Mouse (Mus musculus): ENCODE measurements around the gene Prr18. TPM values are rescaled to one million over a fixed set of nuclear protein-coding genes. Genes with fewer than 3 reads are reported as not detected.

Prr18 gene
- polyA plus RNA-seq, 1 experiment, result 0.16 TPM

- Histone ChIP-seq H3K27me3 (ENCODE audit: control insufficient read depth, insufficient read depth, insufficient read length) (peaks cover 7% of the 10 kb centered on the region), H3K4me3 (ENCODE audit: insufficient read depth, poor library complexity, severe bottlenecking) (no peak overlapping the region), H3ac (ENCODE audit: control insufficient read depth, insufficient read length, low read depth) (no peak overlapping the region), H3K79me2 (ENCODE audit: control insufficient read depth, insufficient read depth) (no peaks in the 10 kb centered on the region), H3K79me3 (ENCODE audit: low read depth) (no peaks in the 10 kb centered on the region), H3K36me3 (ENCODE audit: control insufficient read depth, insufficient read depth) (no peaks in the 10 kb centered on the region)
- TF ChIP-seq MAX (IDR thresholded peaks at IDR 0.05), result no peak
These were observed 31.9 kb downstream of the Prr18 start for GRCm38 (mm10) chr17:8369171-8369570.

DNA sequence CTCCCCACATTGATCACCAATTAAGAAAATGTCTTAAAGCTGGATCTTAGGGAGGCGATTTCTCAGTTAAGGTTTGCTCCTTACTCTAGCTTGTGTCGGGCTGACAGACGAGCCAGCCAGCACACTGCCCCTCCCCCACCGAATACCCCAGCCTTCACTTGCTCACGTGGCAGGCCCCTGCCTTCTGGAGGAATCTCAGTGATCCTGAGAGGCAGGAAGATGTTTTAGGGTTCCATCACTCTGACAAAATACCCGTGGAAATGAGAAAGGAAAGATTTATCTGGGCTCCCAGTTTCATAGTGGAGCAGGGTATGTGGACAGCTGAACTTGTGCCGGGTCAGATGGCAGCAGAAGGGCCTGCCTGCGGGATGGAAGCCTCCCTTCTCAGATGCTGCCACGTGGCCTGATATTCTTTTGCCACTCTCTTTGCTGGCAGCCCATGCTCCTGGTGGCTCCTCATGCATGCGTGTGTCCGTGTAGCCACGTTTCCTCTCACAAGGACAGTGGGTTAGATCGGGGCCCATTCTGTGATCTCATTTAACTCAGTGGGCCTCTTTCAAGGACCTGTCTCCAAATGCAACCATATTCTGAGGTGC lies 33.5 kb downstream of the Prr18 start:
- Histone ChIP-seq H3K27me3 (ENCODE audit: control insufficient read depth, insufficient read depth, insufficient read length) (peaks cover 5% of the 10 kb centered on the region), H3K4me3 (ENCODE audit: insufficient read depth, poor library complexity, severe bottlenecking) (no peak overlapping the region), H3ac (ENCODE audit: control insufficient read depth, insufficient read length, low read depth) (peak overlapping the region; percentile 5), H3K36me3 (ENCODE audit: control insufficient read depth, insufficient read depth) (no peaks in the 10 kb centered on the region), H3K79me3 (ENCODE audit: low read depth) (no peaks in the 10 kb centered on the region), H3K79me2 (ENCODE audit: control insufficient read depth, insufficient read depth) (no peaks in the 10 kb centered on the region)
- TF ChIP-seq MAX (IDR thresholded peaks at IDR 0.05) (no peak), CEBPB (IDR thresholded peaks at IDR 0.05; ENCODE audit: low read depth) (no peak), CTCF (IDR thresholded peaks at IDR 0.05; ENCODE audit: control insufficient read depth, insufficient read depth, insufficient read length) (no peak), MYOD1 (IDR thresholded peaks at IDR 0.05; ENCODE audit: control insufficient read depth, insufficient read length, low read depth) (no peak), MYOG (IDR thresholded peaks at IDR 0.05; ENCODE audit: control insufficient read depth, extremely low read depth, insufficient read length) (no peak), USF1 (IDR thresholded peaks at IDR 0.05; ENCODE audit: low read depth) (no peak), FOSL1 (IDR thresholded peaks at IDR 0.05; ENCODE audit: insufficient read depth, low read length, poor library complexity, severe bottlenecking) (no peak)

GRCm38 (mm10) chr17:8371834-8372233 lies 34.6 kb downstream of the Prr18 start:
- Histone ChIP-seq H3ac (ENCODE audit: control insufficient read depth, insufficient read length, low read depth) (peak overlapping the region; percentile 39), H3K4me3 (ENCODE audit: insufficient read depth, poor library complexity, severe bottlenecking) (no peak overlapping the region), H3K36me3 (ENCODE audit: control insufficient read depth, insufficient read depth) (no peaks in the 10 kb centered on the region), H3K79me3 (ENCODE audit: low read depth) (no peaks in the 10 kb centered on the region), H3K27me3 (ENCODE audit: control insufficient read depth, insufficient read depth, insufficient read length) (no peaks in the 10 kb centered on the region), H3K79me2 (ENCODE audit: control insufficient read depth, insufficient read depth) (no peaks in the 10 kb centered on the region)
- TF ChIP-seq CTCF (IDR thresholded peaks at IDR 0.05; ENCODE audit: control insufficient read depth, insufficient read depth, insufficient read length) (no peak), USF1 (IDR thresholded peaks at IDR 0.05; ENCODE audit: low read depth) (no peak), MAX (IDR thresholded peaks at IDR 0.05) (no peak), MYOG (IDR thresholded peaks at IDR 0.05; ENCODE audit: control insufficient read depth, extremely low read depth, insufficient read length) (no peak), CEBPB (IDR thresholded peaks at IDR 0.05; ENCODE audit: low read depth) (no peak), FOSL1 (IDR thresholded peaks at IDR 0.05; ENCODE audit: insufficient read depth, low read length, poor library complexity, severe bottlenecking) (no peak), MYOD1 (IDR thresholded peaks at IDR 0.05; ENCODE audit: control insufficient read depth, insufficient read length, low read depth) (no peak)

- H3K36me3 ChIP-seq (ENCODE audit: control insufficient read depth, insufficient read depth), result no peaks in the 10 kb centered on the region
- H3K79me3 ChIP-seq (ENCODE audit: low read depth), result no peaks in the 10 kb centered on the region
- TF ChIP-seq CTCF (IDR thresholded peaks at IDR 0.05; ENCODE audit: control insufficient read depth, insufficient read depth, insufficient read length), result peak; percentile 21
- TF ChIP-seq FOSL1 (IDR thresholded peaks at IDR 0.05; ENCODE audit: insufficient read depth, low read length, poor library complexity, severe bottlenecking), result no peak
- peak; percentile 43 for TF ChIP-seq USF1 (IDR thresholded peaks at IDR 0.05; ENCODE audit: low read depth)
- no peak for TF ChIP-seq CEBPB (IDR thresholded peaks at IDR 0.05; ENCODE audit: low read depth)
- no peak for TF ChIP-seq MYOG (IDR thresholded peaks at IDR 0.05; ENCODE audit: control insufficient read depth, extremely low read depth, insufficient read length)
- no peak for TF ChIP-seq MYOD1 (IDR thresholded peaks at IDR 0.05; ENCODE audit: control insufficient read depth, insufficient read length, low read depth)
- TF ChIP-seq MAX (IDR thresholded peaks at IDR 0.05), result peak; percentile 93
- H3ac ChIP-seq (ENCODE audit: control insufficient read depth, insufficient read length, low read depth), result peak overlapping the region; percentile 61
- H3K79me2 ChIP-seq (ENCODE audit: control insufficient read depth, insufficient read depth), result no peaks in the 10 kb centered on the region
- H3K27me3 ChIP-seq (ENCODE audit: control insufficient read depth, insufficient read depth, insufficient read length), result no peaks in the 10 kb centered on the region
- peak overlapping the region; percentile 11 for H3K4me3 ChIP-seq (ENCODE audit: insufficient read depth, poor library complexity, severe bottlenecking)
These were observed 35.2 kb downstream of the Prr18 start for GRCm38 (mm10) chr17:8372286-8373046.

DNA sequence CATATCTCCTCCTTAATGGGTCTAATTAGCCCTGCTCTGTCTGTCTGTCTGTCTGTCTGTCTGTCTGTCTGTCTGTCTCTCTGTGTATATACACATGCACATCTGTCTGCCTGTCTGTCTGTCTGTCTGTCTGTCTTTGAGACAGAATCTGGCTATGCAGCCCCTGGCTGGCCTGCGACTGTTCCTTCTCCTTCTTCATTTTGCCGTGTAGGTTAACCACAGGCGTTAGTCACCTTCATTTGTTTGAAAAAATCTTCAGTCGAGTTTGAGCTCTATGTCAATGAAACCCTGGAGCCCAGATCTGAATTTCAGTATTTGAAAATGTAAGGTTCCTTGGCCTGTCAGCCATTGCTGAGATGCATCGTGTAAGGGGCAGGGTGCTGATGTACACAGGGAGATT lies 40.0 kb downstream of the Prr18 start:
- no peak overlapping the region for H3K4me3 ChIP-seq (ENCODE audit: insufficient read depth, poor library complexity, severe bottlenecking)
- H3ac ChIP-seq (ENCODE audit: control insufficient read depth, insufficient read length, low read depth), result no peak overlapping the region
- H3K79me3 ChIP-seq (ENCODE audit: low read depth), result no peaks in the 10 kb centered on the region
- H3K79me2 ChIP-seq (ENCODE audit: control insufficient read depth, insufficient read depth), result no peaks in the 10 kb centered on the region
- H3K27me3 ChIP-seq (ENCODE audit: control insufficient read depth, insufficient read depth, insufficient read length), result no peaks in the 10 kb centered on the region
- TF ChIP-seq CTCF (IDR thresholded peaks at IDR 0.05; ENCODE audit: control insufficient read depth, insufficient read depth, insufficient read length) (no peak), USF1 (IDR thresholded peaks at IDR 0.05; ENCODE audit: low read depth) (no peak), MYOD1 (IDR thresholded peaks at IDR 0.05; ENCODE audit: control insufficient read depth, insufficient read length, low read depth) (no peak), CEBPB (IDR thresholded peaks at IDR 0.05; ENCODE audit: low read depth) (no peak), FOSL1 (IDR thresholded peaks at IDR 0.05; ENCODE audit: insufficient read depth, low read length, poor library complexity, severe bottlenecking) (no peak), MAX (IDR thresholded peaks at IDR 0.05) (no peak), MYOG (IDR thresholded peaks at IDR 0.05; ENCODE audit: control insufficient read depth, extremely low read depth, insufficient read length) (no peak)
- H3K36me3 ChIP-seq (ENCODE audit: control insufficient read depth, insufficient read depth), result no peaks in the 10 kb centered on the region

Measured in C2C12 (cell line).